Mouse (Mus musculus) effector memory CD4-positive, alpha-beta T cell, adult 5 months (primary cell): ENCODE data around the gene Hoxb7. TPM values are rescaled to one million over a fixed set of nuclear protein-coding genes. Genes with fewer than 3 reads are reported as not detected.

Experiments
- polyA plus RNA-seq: library from polyadenylated mRNA; unstranded; fragments of 100-300 nt; shearing (Covaris generic); gene quantifications from one replicate; pipeline ENCODE4 v1.2.1, GENCODE M21; 2017

The Hoxb7 gene
- polyA plus RNA-seq, result not detected

GRCm38 (mm10) chr11:96285771-96286738 is at the start of gene Hoxb7:
Gene Hoxb7 (plus strand): TSS chr11:96286623.

GRCm38 (mm10) chr11:96270996-96271540 is 15.4 kb upstream of the Hoxb7 start, which contains the start of gene Hoxb9:
Gene Hoxb9 (plus strand): TSS chr11:96271457.

GRCm38 (mm10) chr11:96281855-96282570 is 4.4 kb upstream of the Hoxb7 start, which contains the start of gene Hoxb8:
Gene Hoxb8 (plus strand): TSS chr11:96281905.

DNA sequence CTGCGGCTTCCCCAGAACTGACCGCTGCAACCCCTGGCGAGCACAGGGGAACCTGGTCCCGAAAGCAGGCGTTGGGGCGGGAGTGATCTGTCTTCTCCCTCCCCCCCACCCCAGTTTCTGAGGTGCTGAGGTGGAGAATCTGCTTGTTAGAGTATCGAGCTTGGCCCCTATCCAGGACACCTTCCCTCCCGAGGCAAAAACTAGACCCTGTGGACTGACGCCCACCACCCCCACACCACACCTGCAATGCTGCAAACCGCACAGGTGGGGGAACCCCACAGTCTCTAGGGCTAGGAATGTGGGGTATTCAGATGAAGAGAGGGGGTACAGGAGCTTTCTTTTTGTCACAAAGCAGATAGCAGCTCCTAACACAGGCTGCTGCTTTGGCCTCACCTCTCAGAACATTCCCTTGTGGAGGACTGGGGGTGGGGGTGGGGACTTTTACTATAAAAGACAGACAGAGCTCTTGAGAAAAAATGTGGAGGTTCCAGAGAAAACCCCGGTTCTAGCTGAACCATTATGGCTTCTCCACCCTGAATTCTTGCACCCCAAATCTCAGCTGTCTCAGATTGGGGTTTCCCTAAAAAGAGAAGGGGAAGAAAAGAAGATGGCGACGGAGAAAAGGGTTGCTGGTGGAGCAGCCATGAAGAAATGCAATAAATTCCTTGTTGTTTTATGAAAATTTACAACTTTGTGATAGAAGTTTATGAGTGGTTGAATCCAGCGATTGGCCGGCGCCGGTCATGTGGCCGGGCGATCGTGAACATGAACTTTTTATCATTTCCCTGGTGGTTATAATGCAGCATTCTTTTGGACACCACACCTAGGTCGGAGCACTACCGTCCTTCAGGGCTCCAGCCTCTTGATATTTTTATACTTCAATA is 5.5 kb downstream of the Hoxb7 start, which contains the start of gene Hoxb6:
TSS of gene Hoxb6 (plus strand) at position 796 of the 884 bp plus-strand sequence.

GRCm38 (mm10) chr11:96303151-96304099 is 17.0 kb downstream of the Hoxb7 start, which contains the start of gene Hoxb5:
Gene Hoxb5 (plus strand): TSS chr11:96303336.

DNA sequence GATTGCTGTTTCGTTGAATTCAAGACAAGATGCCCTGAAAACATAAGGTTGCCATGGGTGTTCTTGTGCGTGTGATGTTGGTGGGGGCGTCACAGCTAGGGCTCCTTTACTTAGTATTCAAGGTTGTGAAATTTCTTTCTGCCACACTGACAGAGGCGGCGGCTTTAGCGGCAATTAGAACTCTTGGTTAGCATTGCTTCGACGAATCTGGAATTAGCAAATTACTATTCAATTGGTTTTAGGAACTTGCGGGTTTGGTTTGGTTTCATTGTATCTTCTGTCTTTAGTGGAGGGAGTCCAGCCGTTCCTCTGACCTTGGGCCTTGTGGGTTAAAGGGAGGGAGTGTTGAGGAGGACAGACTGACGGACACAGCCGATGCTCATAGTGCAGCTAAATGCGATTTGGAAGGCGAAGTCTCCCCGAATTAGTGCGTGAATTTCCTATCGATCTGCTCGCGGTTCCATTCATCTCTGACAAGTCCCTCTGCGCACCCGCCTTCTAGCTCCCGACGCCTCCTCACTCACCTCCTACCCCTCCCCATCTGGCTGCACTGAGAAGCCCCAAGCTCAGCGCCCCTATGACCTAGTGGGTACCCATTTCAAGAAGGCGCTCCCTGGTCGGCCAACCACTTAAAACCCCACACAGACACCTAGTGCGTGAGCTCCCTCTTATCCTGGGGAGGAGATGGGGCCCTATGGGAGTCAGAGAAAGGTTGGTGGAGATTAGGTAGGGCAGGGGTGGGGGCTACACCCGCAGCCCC is 31.4 kb downstream of the Hoxb7 start, which contains the start of gene Hoxb4:
TSS of gene Hoxb4 (plus strand) at position 660 of the 760 bp plus-strand sequence.

GRCm38 (mm10) chr11:96323154-96323553 is 36.7 kb downstream of the Hoxb7 start, which contains the start of gene Hoxb3:
Gene Hoxb3 (plus strand): TSS chr11:96323326.

Other genes starting within 250 kb of the Hoxb7 start
- 55.5 TPM for gene Ube2z, start 221.2 kb upstream of the Hoxb7 start, polyA plus RNA-seq
- 233 TPM for gene Atp5g1, start 211.0 kb upstream of the Hoxb7 start, polyA plus RNA-seq
- gene Calcoco2, start 174.7 kb upstream of the Hoxb7 start, polyA plus RNA-seq, result not detected
- not detected for gene Ttll6, start 152.8 kb upstream of the Hoxb7 start, polyA plus RNA-seq
- gene Hoxb13, start 92.3 kb upstream of the Hoxb7 start, polyA plus RNA-seq, result not detected
- gene Hoxb9, start 15.2 kb upstream of the Hoxb7 start, polyA plus RNA-seq, result not detected
- gene Hoxb8, start 4.7 kb upstream of the Hoxb7 start, polyA plus RNA-seq, result not detected
- gene Hoxb6, start 5.9 kb downstream of the Hoxb7 start, polyA plus RNA-seq, result not detected
- gene Hoxb5, start 16.7 kb downstream of the Hoxb7 start, polyA plus RNA-seq, result 0.17 TPM
- 0.15 TPM for gene Hoxb4, start 31.6 kb downstream of the Hoxb7 start, polyA plus RNA-seq
- gene Hoxb3, start 36.7 kb downstream of the Hoxb7 start, polyA plus RNA-seq, result not detected
- gene Hoxb2, start 63.9 kb downstream of the Hoxb7 start, polyA plus RNA-seq, result not detected
- not detected for gene Hoxb1, start 79.1 kb downstream of the Hoxb7 start, polyA plus RNA-seq
- 639 TPM for gene Skap1, start 178.0 kb downstream of the Hoxb7 start, polyA plus RNA-seq